Mouse (Mus musculus): ENCODE results near the gene Sema4a. TPM values are rescaled to one million over a fixed set of nuclear protein-coding genes. Genes with fewer than 3 reads are reported as not detected.

Sema4a gene
- total and polyA plus RNA-seq, 2 experiments from 2014 or later, result 0.93 to 2.1 TPM

- ATAC-seq (ENCODE audit: insufficient read depth, low read depth) (no peak), DNase-seq (ENCODE audit: low spot score) (no peak)
- Histone ChIP-seq H3K9ac (replicated peaks; ENCODE audit: low read depth, low read length) (no peak overlapping the region), H3K27me3 (ENCODE audit: control insufficient read depth, insufficient read depth, low read length) (peaks cover 10% of the 10 kb centered on the region), H3K36me3 (replicated peaks; ENCODE audit: control insufficient read depth, insufficient read depth, low read length) (no peaks in the 10 kb centered on the region), H3K27ac (ENCODE audit: low read depth) (no peak overlapping the region), H3K4me3 (ENCODE audit: low read depth, low read length) (no peak overlapping the region), H3K4me2 (ENCODE audit: low read depth, low read length) (no peak overlapping the region), H3K9me3 (replicated peaks; ENCODE audit: control insufficient read depth, low read length) (no peaks in the 10 kb centered on the region), H3K4me1 (ENCODE audit: control insufficient read depth, insufficient read depth) (0 out of 2 replicates have a peak, but pooled peaks cover 6% of the 10 kb centered on the region)
- WGBS, result 84% methylated on average over 8 of the region's 8 CpGs
- TF ChIP-seq CTCF (IDR thresholded peaks at IDR 0.05; ENCODE audit: low read depth), result no peak
- TF ChIP-seq EP300 (IDR thresholded peaks at IDR 0.05; ENCODE audit: low read depth), result no peak
Observed at GRCm38 (mm10) chr3:88448443-88448842, 12.5 kb downstream of the Sema4a start.

- H3K9ac ChIP-seq (replicated peaks; ENCODE audit: low read depth, low read length), result no peak overlapping the region
- no peak for ATAC-seq (ENCODE audit: insufficient read depth, low read depth)
- H3K9me3 ChIP-seq (replicated peaks; ENCODE audit: control insufficient read depth, low read length), result no peaks in the 10 kb centered on the region
- 62% methylated on average over 8 of the region's 8 CpGs for WGBS
- H3K36me3 ChIP-seq (replicated peaks; ENCODE audit: control insufficient read depth, insufficient read depth, low read length), result no peaks in the 10 kb centered on the region
- H3K27ac ChIP-seq (ENCODE audit: low read depth), result no peak overlapping the region
- peaks cover 5% of the 10 kb centered on the region for H3K27me3 ChIP-seq (ENCODE audit: control insufficient read depth, insufficient read depth, low read length)
- H3K4me1 ChIP-seq (ENCODE audit: control insufficient read depth, insufficient read depth), result 0 out of 2 replicates have a peak, but pooled peaks cover 6% of the 10 kb centered on the region
- H3K4me2 ChIP-seq (ENCODE audit: low read depth, low read length), result no peak overlapping the region
- no peak overlapping the region for H3K4me3 ChIP-seq (ENCODE audit: low read depth, low read length)
- no peak for TF ChIP-seq CTCF (IDR thresholded peaks at IDR 0.05; ENCODE audit: low read depth)
- no peak for TF ChIP-seq EP300 (IDR thresholded peaks at IDR 0.05; ENCODE audit: low read depth)
- DNase-seq (ENCODE audit: low spot score), result no peak
Observed at GRCm38 (mm10) chr3:88447676-88448183, 13.3 kb downstream of the Sema4a start.

GRCm38 (mm10) chr3:88446471-88447123 is 14.4 kb downstream of the Sema4a start:
- Histone ChIP-seq H3K9me3 (replicated peaks; ENCODE audit: control insufficient read depth, low read length) (no peaks in the 10 kb centered on the region), H3K27me3 (ENCODE audit: control insufficient read depth, insufficient read depth, low read length) (peaks cover 5% of the 10 kb centered on the region), H3K9ac (replicated peaks; ENCODE audit: low read depth, low read length) (no peak overlapping the region), H3K36me3 (replicated peaks; ENCODE audit: control insufficient read depth, insufficient read depth, low read length) (no peaks in the 10 kb centered on the region), H3K4me2 (ENCODE audit: low read depth, low read length) (no peak overlapping the region), H3K27ac (ENCODE audit: low read depth) (no peak overlapping the region), H3K4me3 (ENCODE audit: low read depth, low read length) (no peak overlapping the region), H3K4me1 (ENCODE audit: control insufficient read depth, insufficient read depth) (0 out of 2 replicates have a peak, but pooled peaks cover 6% of the 10 kb centered on the region)
- 35% methylated on average over 8 of the region's 8 CpGs for WGBS
- TF ChIP-seq CTCF (IDR thresholded peaks at IDR 0.05; ENCODE audit: low read depth) (no peak), EP300 (IDR thresholded peaks at IDR 0.05; ENCODE audit: low read depth) (no peak)
- DNase-seq (ENCODE audit: low spot score), result no peak
- ATAC-seq (ENCODE audit: insufficient read depth, low read depth), result no peak

GRCm38 (mm10) chr3:88442888-88443287 is 18.1 kb downstream of the Sema4a start:
- Histone ChIP-seq H3K4me2 (ENCODE audit: low read depth, low read length) (no peak overlapping the region), H3K9ac (replicated peaks; ENCODE audit: low read depth, low read length) (no peak overlapping the region), H3K4me3 (ENCODE audit: low read depth, low read length) (no peak overlapping the region), H3K36me3 (replicated peaks; ENCODE audit: control insufficient read depth, insufficient read depth, low read length) (no peaks in the 10 kb centered on the region), H3K4me1 (ENCODE audit: control insufficient read depth, insufficient read depth) (peaks cover 10% of the 10 kb centered on the region), H3K27ac (ENCODE audit: low read depth) (no peak overlapping the region), H3K27me3 (ENCODE audit: control insufficient read depth, insufficient read depth, low read length) (no peaks in the 10 kb centered on the region), H3K9me3 (replicated peaks; ENCODE audit: control insufficient read depth, low read length) (no peaks in the 10 kb centered on the region)
- 53% methylated on average over 7 of the region's 7 CpGs for WGBS
- DNase-seq (ENCODE audit: low spot score) (no peak), ATAC-seq (ENCODE audit: insufficient read depth, low read depth) (no peak)
- TF ChIP-seq EP300 (IDR thresholded peaks at IDR 0.05; ENCODE audit: low read depth), result no peak
- no peak for TF ChIP-seq CTCF (IDR thresholded peaks at IDR 0.05; ENCODE audit: low read depth)

- no peaks in the 10 kb centered on the region for H3K36me3 ChIP-seq (replicated peaks; ENCODE audit: control insufficient read depth, insufficient read depth, low read length)
- no peak overlapping the region for H3K4me3 ChIP-seq (ENCODE audit: low read depth, low read length)
- H3K4me1 ChIP-seq (ENCODE audit: control insufficient read depth, insufficient read depth), result peaks cover 10% of the 10 kb centered on the region
- H3K9ac ChIP-seq (replicated peaks; ENCODE audit: low read depth, low read length), result no peak overlapping the region
- no peak for DNase-seq (ENCODE audit: low spot score)
- H3K27ac ChIP-seq (ENCODE audit: low read depth), result no peak overlapping the region
- no peaks in the 10 kb centered on the region for H3K9me3 ChIP-seq (replicated peaks; ENCODE audit: control insufficient read depth, low read length)
- no peak overlapping the region for H3K4me2 ChIP-seq (ENCODE audit: low read depth, low read length)
- H3K27me3 ChIP-seq (ENCODE audit: control insufficient read depth, insufficient read depth, low read length), result no peaks in the 10 kb centered on the region
- ATAC-seq (ENCODE audit: insufficient read depth, low read depth), result no peak
- TF ChIP-seq EP300 (IDR thresholded peaks at IDR 0.05; ENCODE audit: low read depth), result no peak
- TF ChIP-seq CTCF (IDR thresholded peaks at IDR 0.05; ENCODE audit: low read depth), result no peak
- 65% methylated on average over 12 of the region's 12 CpGs for WGBS
Observed at GRCm38 (mm10) chr3:88442488-88442887, 18.5 kb downstream of the Sema4a start.

Data from heart, postnatal 0 days (tissue).